ENCODE assay signal across 9 mouse cellular contexts in the genomic region with DNA sequence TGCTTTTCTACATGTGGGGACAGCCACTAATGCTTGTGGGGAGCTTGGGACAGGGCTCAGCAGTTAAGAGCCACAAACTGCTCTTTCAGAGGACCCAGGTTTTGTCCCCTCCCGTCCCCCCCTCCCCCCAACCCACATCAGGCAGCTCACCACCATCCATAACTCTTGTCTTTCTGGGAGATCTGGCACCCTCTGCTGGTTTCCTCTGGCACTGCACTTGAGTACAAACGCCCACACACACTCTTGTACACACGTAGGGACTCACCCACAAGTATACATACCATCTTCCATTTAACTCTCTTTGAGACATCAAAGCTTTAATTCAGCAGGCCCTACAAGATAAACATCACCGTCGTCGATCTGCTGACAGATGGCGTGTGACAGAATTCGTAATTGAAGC. TPM values are rescaled to one million over a fixed set of nuclear protein-coding genes. Genes with fewer than 3 reads are reported as not detected.
A peak's percentile ranks its signal among the peaks of the same experiment; 100 is the strongest.
DNase-seq lines count a peak whose midpoint lies in the region; ATAC-seq and TF ChIP-seq lines count a peak whose summit lies in the region.
"Had no signal": no experiment of that assay in that cellular context is flagged by ENCODE, and none has a peak within 500 bp of the region (broad histone marks: within the 10 kb centered on the region; RNA-seq: fewer than 3 reads in every experiment).

No protein-coding gene starts in this region.

- intact Hi-C loops in gastrocnemius, postnatal 14 days (cut with DNase I; ENCODE audit: low total_unique reads): no loop called here

- no peak overlapping the region for H3K4me3 ChIP-seq in intestine, postnatal 0 days (ENCODE audit: low read depth, low read length)
- H3K4me3 ChIP-seq in intestine, embryonic 15.5 days (replicated peaks): no peak overlapping the region
- H3K4me3 ChIP-seq in ES-E14 (ENCODE audit: insufficient read depth in 1 of 2, low read depth in 1 of 2, low read length in 2 of 2, poor library complexity in 1 of 2, severe bottlenecking in 1 of 2): no peak overlapping the region
- no peak overlapping the region for H3K4me3 ChIP-seq in hindbrain, embryonic 13.5 days
- no peak overlapping the region for H3K4me3 ChIP-seq in limb, embryonic 14.5 days (replicated peaks; ENCODE audit: low read length)

- no peak overlapping the region for H3K27ac ChIP-seq in intestine, postnatal 0 days (ENCODE audit: low read depth, low read length)
- H3K27ac ChIP-seq in intestine, embryonic 15.5 days: no peak overlapping the region
- no peak overlapping the region for H3K27ac ChIP-seq in ES-E14 (ENCODE audit: insufficient read depth, low read depth, low read length, poor library complexity, severe bottlenecking)
- no peak overlapping the region for H3K27ac ChIP-seq in hindbrain, embryonic 13.5 days
- no peak overlapping the region for H3K27ac ChIP-seq in limb, embryonic 14.5 days (replicated peaks; ENCODE audit: low read depth, low read length)
- H3K27ac ChIP-seq: macrophage had no signal

- peak; percentile 77 for TF ChIP-seq CTCF in intestine, postnatal 0 days (IDR thresholded peaks at IDR 0.05; ENCODE audit: low read depth)

- no peaks in the 10 kb centered on the region for H3K36me3 ChIP-seq in intestine, postnatal 0 days (ENCODE audit: control insufficient read depth, insufficient read depth)
- peaks cover 5% of the 10 kb centered on the region; the same call in 1 of the 2 replicates for H3K36me3 ChIP-seq in intestine, embryonic 15.5 days
- H3K36me3 ChIP-seq in ES-E14 (ENCODE audit: control insufficient read depth, insufficient read depth, low read length, poor library complexity, severe bottlenecking): no peaks in the 10 kb centered on the region
- peaks cover 50% of the 10 kb centered on the region for H3K36me3 ChIP-seq in hindbrain, embryonic 13.5 days
- peaks cover 8% of the 10 kb centered on the region for H3K36me3 ChIP-seq in limb, embryonic 14.5 days (ENCODE audit: control insufficient read depth, insufficient read depth, low read length)

- H3K27me3 ChIP-seq in intestine, postnatal 0 days (replicated peaks; ENCODE audit: control insufficient read depth, insufficient read depth, low read length): no peaks in the 10 kb centered on the region
- H3K27me3 ChIP-seq in intestine, embryonic 15.5 days (replicated peaks): no peaks in the 10 kb centered on the region
- H3K27me3 ChIP-seq in hindbrain, embryonic 13.5 days: no peaks in the 10 kb centered on the region
- no peaks in the 10 kb centered on the region for H3K27me3 ChIP-seq in limb, embryonic 14.5 days (ENCODE audit: control insufficient read depth, insufficient read depth, low read length)

- DNase-seq in ES-E14 (ENCODE audit: low read depth, low spot score): peak; percentile 84
- peak; percentile 70 to 81 for DNase-seq in cerebellum, postnatal 14 days
- peak; percentile 45 for DNase-seq in limb, embryonic 14.5 days (ENCODE audit: low spot score)
- DNase-seq in retina, postnatal 1 day: peak; percentile 85
- no peak for DNase-seq in gastrocnemius, postnatal 14 days

- WGBS in intestine, postnatal 0 days: 45% methylated on average over 8 of the region's 8 CpGs
- WGBS in intestine, embryonic 15.5 days: 55% methylated on average over 8 of the region's 8 CpGs
- WGBS in hindbrain, embryonic 13.5 days: 49% methylated on average over 8 of the region's 8 CpGs
- 52% methylated on average over 8 of the region's 8 CpGs for WGBS in limb, embryonic 14.5 days

- no peaks in the 10 kb centered on the region for H3K4me1 ChIP-seq in intestine, postnatal 0 days (replicated peaks; ENCODE audit: control insufficient read depth, insufficient read depth, low read length)
- H3K4me1 ChIP-seq in intestine, embryonic 15.5 days (replicated peaks): 0 out of 2 replicates have a peak, but pooled peaks cover 3% of the 10 kb centered on the region
- H3K4me1 ChIP-seq in ES-E14 (ENCODE audit: control insufficient read depth in 2 of 2, insufficient read depth in 2 of 2, low read length in 2 of 2, poor library complexity in 1 of 2): peaks cover 2 to 6% of the 10 kb centered on the region in 2 experiments; a peak in 2 of 4 replicates
- H3K4me1 ChIP-seq in hindbrain, embryonic 13.5 days (replicated peaks): no peaks in the 10 kb centered on the region
- no peaks in the 10 kb centered on the region for H3K4me1 ChIP-seq in limb, embryonic 14.5 days (ENCODE audit: control insufficient read depth, insufficient read depth, low read length)

- ATAC-seq in intestine, postnatal 0 days: no peak
- no peak for ATAC-seq in intestine, embryonic 15.5 days
- ATAC-seq in hindbrain, embryonic 13.5 days (ENCODE audit: low FRiP score): 0 out of 2 replicates have a peak, but pooled peaks have one; percentile 10
- ATAC-seq in limb, embryonic 14.5 days (ENCODE audit: low FRiP score, low read depth): no peak

- TF ChIP-seq POLR2A in limb, embryonic 14.5 days (IDR thresholded peaks at IDR 0.05; ENCODE audit: borderline replicate concordance, extremely low read depth, insufficient read depth, insufficient read length): no peak

- H3K4me2 ChIP-seq in intestine, postnatal 0 days (replicated peaks; ENCODE audit: low read depth): no peak overlapping the region
- H3K4me2 ChIP-seq in intestine, embryonic 15.5 days (replicated peaks): no peak overlapping the region
- no peak overlapping the region for H3K4me2 ChIP-seq in hindbrain, embryonic 13.5 days
- no peak overlapping the region for H3K4me2 ChIP-seq in limb, embryonic 14.5 days (replicated peaks; ENCODE audit: low read depth, low read length, severe bottlenecking)

- H3K9me3 ChIP-seq in intestine, postnatal 0 days (ENCODE audit: control insufficient read depth): no peaks in the 10 kb centered on the region
- no peaks in the 10 kb centered on the region for H3K9me3 ChIP-seq in intestine, embryonic 15.5 days
- no peaks in the 10 kb centered on the region for H3K9me3 ChIP-seq in ES-E14 (ENCODE audit: control insufficient read depth, insufficient read depth, low read depth, low read length)
- no peaks in the 10 kb centered on the region for H3K9me3 ChIP-seq in hindbrain, embryonic 13.5 days
- no peaks in the 10 kb centered on the region for H3K9me3 ChIP-seq in limb, embryonic 14.5 days (ENCODE audit: control insufficient read depth, low read length)

- H3K9ac ChIP-seq in intestine, postnatal 0 days (ENCODE audit: low read depth, low read length): no peak overlapping the region
- no peak overlapping the region for H3K9ac ChIP-seq in intestine, embryonic 15.5 days
- no peak overlapping the region for H3K9ac ChIP-seq in ES-E14 (ENCODE audit: insufficient read depth, low read depth, low read length, poor library complexity, severe bottlenecking)
- no peak overlapping the region for H3K9ac ChIP-seq in hindbrain, embryonic 13.5 days
- H3K9ac ChIP-seq in limb, embryonic 14.5 days (ENCODE audit: low read depth, low read length, severe bottlenecking): no peak overlapping the region

- in situ Hi-C loops in ES-E14 (cut with MboI; ENCODE audit: low sequenced_read_pairs in 2 of 2, unreplicated experiment in 2 of 2): no loop called here

TF ChIP-seq in ES-E14, 5 proteins besides CTCF, POLR2A, EP300 and RAD21:
- TF ChIP-seq CHD2 (IDR thresholded peaks at IDR 0.05; ENCODE audit: low read depth, low read length) (no peak), ZC3H11A (IDR thresholded peaks at IDR 0.05; ENCODE audit: borderline replicate concordance, low read depth, low read length) (0 out of 2 replicates have a peak, but pooled peaks have one; percentile 1)

RNA-seq across cellular contexts. Expression of a gene that starts 25.3 kb away (rescaled TPM):
- polyA plus RNA-seq in intestine, postnatal 0 days (2015; fragmentation: Nextera tagmentation; extraction: Ambion mirVana): 18.0 and 20.5 TPM in 2 replicates
- polyA plus RNA-seq in intestine, embryonic 15.5 days (2015; fragmentation: Nextera tagmentation; extraction: Ambion mirVana): 43.8 and 45.7 TPM in 2 replicates
- 27.2 and 36.4 TPM in 2 replicates for total RNA-seq in ES-E14 (2012; rRNA removed)
- 205 and 206 TPM in 2 replicates for polyA plus RNA-seq in hindbrain, embryonic 13.5 days (2015; fragmentation: Nextera tagmentation; extraction: Ambion mirVana)
- 181 and 192 TPM in 2 replicates for polyA plus RNA-seq in limb, embryonic 14.5 days (2012; rRNA removed)
- 82.3 and 93.2 TPM in 2 replicates for polyA plus RNA-seq in limb, embryonic 14.5 days (2014; fragmentation: Nextera tagmentation; extraction: Ambion mirVana)
- total RNA-seq in gastrocnemius, postnatal 14 days (2021): 10 to 100 TPM; 28.0 to 32.7 TPM
